Mouse (Mus musculus) effector memory CD4-positive, alpha-beta T cell, adult 5 months (primary cell): ENCODE results near the gene Olfr1414. TPM values are rescaled to one million over a fixed set of nuclear protein-coding genes. Genes with fewer than 3 reads are reported as not detected.

Experiments used
- polyA plus RNA-seq: library from polyadenylated mRNA; unstranded; fragments of 100-300 nt; shearing (Covaris generic); gene quantifications from one replicate; pipeline ENCODE4 v1.2.1, GENCODE M21; 2017

Olfr1414 gene
- not detected for polyA plus RNA-seq

DNA sequence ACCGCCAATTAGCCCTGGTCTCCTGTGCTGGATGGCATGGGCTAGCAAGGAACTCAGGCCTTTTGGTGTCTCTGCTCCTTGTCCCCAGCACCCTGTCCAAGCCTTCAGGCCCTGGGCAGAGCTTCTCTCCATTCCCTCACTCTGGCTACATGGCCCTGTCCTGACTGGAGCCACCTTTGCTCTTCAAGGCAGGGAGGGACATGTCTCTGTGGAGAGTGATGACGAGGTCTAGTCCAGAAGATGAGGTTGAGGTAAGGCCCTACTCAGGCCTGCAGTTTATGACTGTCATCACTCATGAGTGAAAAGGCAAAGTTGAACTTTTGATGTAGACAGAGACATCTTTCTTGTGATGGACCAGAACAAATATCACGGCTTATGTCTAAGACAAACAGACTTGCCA is at the start of gene Olfr1414:
TSS of gene Olfr1414 (minus strand) at position 101 of the 400 bp plus-strand sequence.

DNA sequence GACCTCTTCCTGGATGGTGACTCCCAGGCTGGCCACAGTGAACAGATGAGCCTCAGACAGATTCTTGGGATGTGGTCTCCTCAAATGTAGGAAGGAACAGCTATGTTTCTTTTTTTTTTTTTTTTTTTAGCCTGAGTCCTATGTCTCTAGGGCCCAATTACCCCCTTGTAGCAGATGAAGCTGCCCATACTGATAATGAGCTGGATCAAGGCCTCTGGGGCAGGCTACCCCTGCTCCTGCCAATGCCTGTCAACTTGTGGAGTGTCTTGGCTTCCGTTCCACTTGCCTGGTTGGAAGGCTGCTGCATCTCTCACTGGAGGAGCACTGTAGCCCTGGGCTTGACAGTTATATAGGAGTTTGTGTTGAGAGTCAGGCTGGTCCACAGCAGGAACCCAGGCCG is 22.5 kb downstream of the Olfr1414 start, which contains the start of gene Olfr1415:
TSS of gene Olfr1415 (minus strand) at position 101 of the 400 bp plus-strand sequence.

DNA sequence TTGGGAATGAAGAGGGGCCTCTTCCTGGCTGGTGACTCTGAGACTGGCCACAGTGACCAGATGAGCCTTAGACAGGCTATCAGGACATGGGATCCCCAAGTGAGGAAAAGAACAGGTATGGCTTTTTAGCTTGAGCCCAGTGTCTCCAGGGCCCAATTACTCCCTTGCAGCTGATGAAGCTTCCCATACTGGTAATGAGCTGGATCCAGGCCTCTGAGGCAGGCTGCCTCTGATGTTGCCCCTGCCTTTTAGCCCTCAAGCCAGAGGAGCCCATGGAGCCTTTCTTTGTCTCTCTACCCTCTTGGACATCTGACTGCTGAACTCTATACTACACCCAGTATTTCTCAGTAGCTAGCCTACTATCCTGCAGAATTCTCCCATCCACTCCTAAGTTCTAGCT is 33.4 kb downstream of the Olfr1414 start, which contains the start of gene Olfr1416:
TSS of gene Olfr1416 (minus strand) at position 101 of the 400 bp plus-strand sequence.

DNA sequence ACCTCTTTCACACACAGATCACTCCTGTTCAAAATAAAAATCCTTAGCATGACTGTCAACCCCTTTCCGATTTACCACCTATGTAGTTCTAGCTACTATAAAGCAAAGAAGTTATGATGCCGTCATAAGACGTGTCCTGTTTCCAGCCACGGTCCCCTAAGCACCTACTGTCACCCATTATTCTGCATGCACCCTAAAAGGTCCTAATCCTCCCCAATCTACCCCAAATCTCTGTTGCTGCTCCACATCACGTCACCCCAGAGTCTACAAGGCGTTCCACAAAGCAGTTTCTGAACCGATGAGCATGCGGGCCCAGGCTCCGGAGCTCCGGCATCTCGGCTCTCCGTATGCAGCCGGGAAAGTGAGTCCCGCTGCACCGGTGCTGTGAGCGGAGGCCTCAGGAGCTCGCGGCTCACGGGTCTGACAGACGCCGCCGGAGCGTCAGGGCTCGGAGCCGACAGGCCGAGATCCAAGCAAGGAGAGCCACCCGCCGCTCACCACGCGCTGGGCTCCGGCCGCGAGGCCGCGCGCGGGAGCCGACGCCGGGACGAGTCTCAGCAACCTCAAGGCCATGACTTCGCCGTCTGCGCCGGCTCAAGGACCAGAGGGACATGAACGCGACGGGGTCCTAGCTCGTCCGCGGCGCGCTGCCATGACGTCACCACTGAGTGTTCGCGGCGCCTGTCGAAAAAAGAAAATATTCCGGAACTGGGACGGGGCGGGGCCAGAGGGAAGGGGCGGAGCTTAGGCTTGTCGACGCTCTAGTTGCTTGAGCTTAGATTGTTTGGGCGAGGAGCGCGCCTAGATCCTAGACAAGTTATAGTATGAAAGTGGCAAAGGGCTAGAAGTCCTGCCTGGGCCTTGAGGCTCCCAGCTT is 45.1 kb downstream of the Olfr1414 start, which contains the start of gene Ndufa10:
TSS of gene Ndufa10 (minus strand) at position 696 of the 877 bp plus-strand sequence.

Other genes starting within 250 kb of the Olfr1414 start
- gene Ndufa10, start 44.8 kb downstream of the Olfr1414 start, polyA plus RNA-seq: 141 TPM
- not detected for gene Olfr1416, start 33.5 kb downstream of the Olfr1414 start, polyA plus RNA-seq
- gene Olfr1415, start 22.6 kb downstream of the Olfr1414 start, polyA plus RNA-seq: not detected
- not detected for gene Olfr1413, start 52.7 kb upstream of the Olfr1414 start, polyA plus RNA-seq
- gene Olfr1412, start 67.1 kb upstream of the Olfr1414 start, polyA plus RNA-seq: not detected
- gene Olfr1411, start 75.8 kb upstream of the Olfr1414 start, polyA plus RNA-seq: not detected
- not detected for gene Olfr1410, start 87.1 kb upstream of the Olfr1414 start, polyA plus RNA-seq
- gene Olfr12, start 99.1 kb upstream of the Olfr1414 start, polyA plus RNA-seq: not detected
- 136 TPM for gene Cops9, start 123.3 kb upstream of the Olfr1414 start, polyA plus RNA-seq
- 0.94 TPM for gene Otos, start 130.2 kb upstream of the Olfr1414 start, polyA plus RNA-seq